Mouse (Mus musculus) forebrain, embryonic 13.5 days (tissue): ENCODE data around the gene Gm49416. TPM values are rescaled to one million over a fixed set of nuclear protein-coding genes. Genes with fewer than 3 reads are reported as not detected.
A peak's percentile ranks its signal among the peaks of the same experiment; 100 is the strongest.

Experiments
- ATAC-seq: fragments of 200-750 bp; cut with Nextera tagmentation; 2 replicates; pipeline ENCODE4 v1.8.0; 2017
- H3K27ac ChIP-seq: fragments of 300-500 bp; sonication (generic); 2 replicates; pipeline ENCODE4 v1.5.1; 2015; ENCODE audit warnings: inconsistent platforms, mild to moderate bottlenecking, moderate library complexity
- H3K27me3 ChIP-seq: fragments of 300-500 bp; sonication (generic); 2 replicates; pipeline ENCODE4 v1.6.1; 2015; ENCODE audit warnings: mild to moderate bottlenecking, inconsistent platforms
- H3K36me3 ChIP-seq: fragments of 300-500 bp; sonication (generic); 2 replicates; pipeline ENCODE4 v1.6.1; 2015; ENCODE audit warnings: mild to moderate bottlenecking, inconsistent platforms; ENCODE audit not compliant: poor library complexity, severe bottlenecking
- H3K4me1 ChIP-seq: fragments of 300-500 bp; sonication (generic); 2 replicates; pipeline ENCODE4 v1.6.1; 2015; ENCODE audit warnings: inconsistent platforms
- H3K4me2 ChIP-seq: fragments of 300-500 bp; sonication (generic); 2 replicates; pipeline ENCODE4 v1.6.1; 2015; ENCODE audit warnings: inconsistent platforms, mild to moderate bottlenecking, moderate library complexity
- H3K4me3 ChIP-seq: fragments of 300-500 bp; sonication (generic); 2 replicates; pipeline ENCODE4 v1.5.1; 2015; ENCODE audit warnings: mild to moderate bottlenecking, inconsistent platforms
- H3K9ac ChIP-seq: fragments of 300-500 bp; sonication (generic); 2 replicates; pipeline ENCODE4 v1.6.1; 2015; ENCODE audit warnings: mild to moderate bottlenecking, inconsistent platforms
- H3K9me3 ChIP-seq: fragments of 300-500 bp; sonication (generic); replicated peaks from 2 replicates; pipeline ENCODE4 v1.6.1; 2016; ENCODE audit warnings: inconsistent platforms
- WGBS: fragments of 180-500 bp; shearing (Covaris S2); methylation state at CpG from one replicate; pipeline ENCODE4 v1.1.7; 2015; 5-methylcytosine and 5-hydroxymethylcytosine counted together
- polyA plus RNA-seq: library from polyadenylated mRNA; unstranded; fragments of >200 nt; fragmentation: Nextera tagmentation; extraction: Ambion mirVana; gene quantifications from 2 replicates; pipeline ENCODE4 v1.2.1, GENCODE M21; 2015

The Gm49416 gene
- polyA plus RNA-seq, 1 experiment from 2014 or later = not detected

DNA sequence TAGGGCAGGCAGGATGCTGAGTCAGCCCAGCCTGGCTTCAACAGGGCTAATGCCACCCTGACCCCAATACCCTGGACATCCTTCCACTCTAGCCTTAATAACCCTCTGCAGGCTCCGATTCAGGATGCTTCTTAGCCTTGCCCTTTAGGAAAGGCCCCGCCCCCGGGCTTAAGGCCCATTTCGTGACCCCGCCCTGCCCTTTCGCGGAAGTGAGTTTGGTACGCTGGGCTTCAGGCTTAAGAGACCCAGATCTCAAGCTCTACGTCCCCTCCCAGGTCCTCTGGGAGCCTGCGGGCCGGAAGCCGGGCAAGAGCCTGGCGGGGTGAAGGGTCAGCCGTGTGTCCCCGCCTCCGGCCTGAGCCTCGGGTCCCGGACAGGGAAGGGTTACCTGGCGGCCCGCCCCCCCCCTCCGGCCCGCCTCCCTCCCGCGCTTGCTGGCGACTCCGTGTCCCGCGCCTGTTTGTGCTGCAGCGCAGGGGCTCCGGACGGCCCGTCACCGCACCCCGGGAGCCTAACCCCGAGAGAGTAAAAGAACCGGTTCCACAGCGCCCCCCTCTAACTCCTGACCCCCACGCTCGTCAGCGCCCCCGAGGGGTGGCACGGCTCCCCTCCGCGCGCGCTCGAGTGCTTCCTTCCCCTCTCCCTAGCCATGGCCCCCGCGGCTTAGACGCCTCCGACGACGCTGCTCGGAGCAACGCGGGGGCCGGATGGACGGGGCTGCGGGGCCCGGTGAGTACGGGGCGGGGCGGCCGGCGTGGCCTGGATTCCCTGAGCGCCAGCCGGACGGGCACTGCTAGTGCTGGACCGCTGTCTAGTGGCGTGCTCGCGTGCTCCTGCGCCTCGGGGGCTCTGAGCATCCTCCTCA is 40.7 kb downstream of the Gm49416 start, which contains the start of the genes Rom1 and Eml3:
Gene Rom1 (minus strand): TSS at position 133 of the 865 bp plus-strand sequence.
Gene Eml3 (plus strand): TSS at position 329 of the 865 bp plus-strand sequence.
- Histone ChIP-seq H3K4me2 (peak within 1 kb of the TSS; percentile 76), H3K9ac (peak within 1 kb of the TSS; percentile 77), H3K27ac (no peak within 1 kb of the TSS; the same call in 1 of the 2 replicates), H3K27me3 (peaks cover 11% of the 10 kb centered on the region), H3K4me3 (peak within 1 kb of the TSS; percentile 56), H3K36me3 (peaks cover 44% of the 10 kb centered on the region), H3K9me3 (no peaks in the 10 kb centered on the region), H3K4me1 (peaks cover 20% of the 10 kb centered on the region)
- peak; percentile 58 for ATAC-seq
- WGBS = under 1% methylated on average over 68 of the region's 74 CpGs

DNA sequence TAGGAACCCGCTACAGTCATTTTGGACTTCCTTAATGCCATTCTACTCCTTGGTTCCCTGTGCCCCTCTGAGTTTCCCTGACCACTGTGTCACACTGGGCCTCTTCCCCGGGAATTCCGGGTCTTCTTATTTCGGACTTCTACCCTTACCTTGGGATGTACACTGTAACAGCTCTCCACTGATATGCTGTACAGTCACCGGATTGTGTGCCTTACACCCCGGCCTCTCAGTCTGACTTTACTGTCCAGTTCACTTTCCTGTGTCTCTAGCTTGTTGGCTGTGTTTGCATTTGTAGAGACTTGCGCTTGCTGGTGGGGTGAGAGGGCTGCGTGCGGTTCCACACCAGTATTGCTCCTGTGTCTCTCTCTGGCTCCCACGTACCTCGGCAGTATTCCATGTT is 41.4 kb downstream of the Gm49416 start:
- Histone ChIP-seq H3K9me3 (no peaks in the 10 kb centered on the region), H3K27ac (no peak overlapping the region), H3K4me2 (peak overlapping the region; percentile 76), H3K27me3 (peaks cover 11% of the 10 kb centered on the region), H3K4me1 (peaks cover 20% of the 10 kb centered on the region), H3K4me3 (peak overlapping the region; percentile 56), H3K36me3 (peaks cover 44% of the 10 kb centered on the region), H3K9ac (peak overlapping the region; percentile 77)
- peak; percentile 23; the same call in 1 of the 2 replicates for ATAC-seq
- WGBS = 19% methylated on average over 11 of the region's 11 CpGs

DNA sequence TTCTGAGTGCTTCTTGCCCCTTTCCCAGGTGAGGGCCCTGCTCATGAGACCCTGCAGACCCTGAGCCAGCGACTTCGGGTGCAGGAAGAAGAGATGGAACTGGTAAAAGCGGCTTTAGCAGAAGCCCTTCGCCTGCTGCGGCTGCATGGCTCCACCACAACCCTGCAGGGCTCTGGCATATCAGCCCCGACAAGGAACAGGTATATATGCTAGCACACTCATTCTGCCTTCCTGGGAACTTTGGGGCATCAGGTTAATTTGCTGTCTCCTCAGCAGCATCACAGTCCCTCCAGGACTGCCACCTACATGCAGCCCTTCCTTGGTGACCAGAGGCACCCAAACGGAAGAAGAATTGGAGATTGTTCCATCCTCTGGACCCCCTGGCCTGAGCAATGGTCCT is 42.0 kb downstream of the Gm49416 start:
- WGBS = 83% methylated on average over 7 of the region's 7 CpGs
- peak overlapping the region; percentile 28; the same call in 1 of the 2 replicates for H3K9ac ChIP-seq

DNA sequence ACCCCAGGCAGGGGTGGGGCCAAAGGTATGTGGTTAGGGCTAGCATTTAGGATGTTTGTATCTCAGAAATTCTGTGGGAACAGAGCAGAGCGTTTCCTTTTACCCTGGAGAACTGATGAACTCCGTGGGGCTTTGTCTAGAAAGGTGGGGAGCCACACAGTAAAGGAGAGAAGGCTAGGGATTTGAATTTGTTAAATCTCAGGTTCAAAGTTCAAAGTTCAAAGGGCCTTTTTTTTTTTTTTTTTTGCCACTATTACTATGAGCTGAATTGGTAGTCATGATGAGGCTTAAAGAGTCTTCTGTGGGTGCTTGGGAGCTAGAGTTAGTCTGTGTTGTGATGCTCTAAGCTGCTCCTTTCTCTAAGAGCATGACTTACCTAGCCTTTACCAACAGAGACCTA is 48.0 kb downstream of the Gm49416 start:
- Histone ChIP-seq H3K9ac (no peak overlapping the region), H3K9me3 (no peaks in the 10 kb centered on the region), H3K4me3 (no peak overlapping the region), H3K4me2 (no peak overlapping the region), H3K27ac (no peak overlapping the region), H3K27me3 (no peaks in the 10 kb centered on the region), H3K36me3 (peaks cover 22% of the 10 kb centered on the region; the same call in 1 of the 2 replicates), H3K4me1 (peaks cover 7% of the 10 kb centered on the region)
- WGBS = 88% methylated on average over 2 of the region's 2 CpGs
- no peak for ATAC-seq

More for the DNA sequence above, 42.0 kb downstream of the Gm49416 start:
- H3K4me2 ChIP-seq = peak overlapping the region; percentile 76
- no peak overlapping the region for H3K27ac ChIP-seq
- peaks cover 20% of the 10 kb centered on the region for H3K4me1 ChIP-seq
- H3K9me3 ChIP-seq = no peaks in the 10 kb centered on the region
- peaks cover 41% of the 10 kb centered on the region for H3K36me3 ChIP-seq
- H3K27me3 ChIP-seq = peaks cover 11% of the 10 kb centered on the region
- ATAC-seq = no peak
- 0 out of 2 replicates have a peak overlapping the region, but pooled peaks have one; percentile 56 for H3K4me3 ChIP-seq

DNA sequence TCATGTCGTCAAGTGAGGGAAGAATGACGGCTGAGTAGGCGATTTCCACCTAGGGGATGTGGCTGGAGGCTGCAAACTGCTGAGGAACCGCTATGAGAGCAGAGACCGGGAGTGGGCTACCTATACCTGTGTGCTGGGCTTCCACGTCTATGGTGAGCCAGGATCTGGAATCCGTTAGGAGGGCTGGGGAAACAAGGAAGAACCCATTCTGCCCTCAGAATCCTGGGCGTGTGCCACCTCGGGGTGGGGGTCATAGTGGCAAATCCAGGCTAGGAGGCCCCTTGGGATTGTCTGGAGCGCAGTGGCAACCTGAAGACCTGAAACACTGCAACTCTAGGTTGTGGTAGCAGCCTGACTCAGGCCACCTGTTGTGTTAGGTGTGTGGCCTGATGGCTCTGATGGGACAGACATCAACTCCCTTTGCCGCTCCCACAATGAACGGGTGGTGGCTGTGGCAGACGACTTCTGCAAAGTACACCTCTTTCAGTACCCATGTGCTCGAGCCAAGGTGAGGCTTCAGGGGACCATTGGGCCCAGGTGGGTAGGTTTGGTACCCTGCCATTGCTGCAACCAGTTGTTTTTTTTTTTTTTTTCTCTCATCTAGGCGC is 51.9 kb downstream of the Gm49416 start:
- Histone ChIP-seq H3K9me3 (no peaks in the 10 kb centered on the region), H3K4me2 (peak overlapping the region; percentile 72), H3K9ac (peak overlapping the region; percentile 99; the same call in 1 of the 2 replicates), H3K36me3 (peaks cover 27% of the 10 kb centered on the region), H3K27me3 (no peaks in the 10 kb centered on the region), H3K27ac (no peak overlapping the region), H3K4me3 (peak overlapping the region; percentile 85; the same call in 1 of the 2 replicates), H3K4me1 (peaks cover 35% of the 10 kb centered on the region)
- WGBS = 82% methylated on average over 15 of the region's 15 CpGs
- no peak; the same call in 1 of the 2 replicates for ATAC-seq

DNA sequence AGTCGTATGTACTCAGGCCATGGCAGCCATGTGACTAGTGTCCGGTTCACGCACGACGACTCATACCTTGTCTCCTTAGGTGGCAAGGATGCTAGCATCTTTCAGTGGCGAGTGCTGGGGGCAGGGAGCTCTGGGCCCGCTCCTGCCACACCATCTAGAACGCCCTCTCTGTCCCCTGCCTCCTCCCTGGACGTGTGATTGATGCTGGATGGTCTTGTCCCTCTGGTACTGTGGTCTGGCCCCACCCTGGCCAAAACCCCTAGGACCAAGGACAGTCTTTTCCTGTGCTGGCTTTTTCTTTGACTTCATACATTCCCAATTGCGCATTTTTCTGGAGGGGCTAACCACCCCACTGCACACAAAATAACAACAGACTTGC is 52.4 kb downstream of the Gm49416 start:
- Histone ChIP-seq H3K4me3 (peak overlapping the region; percentile 85), H3K27me3 (no peaks in the 10 kb centered on the region), H3K4me2 (peak overlapping the region; percentile 72), H3K4me1 (peaks cover 35% of the 10 kb centered on the region), H3K9ac (peak overlapping the region; percentile 99), H3K27ac (peak overlapping the region; percentile 97), H3K36me3 (peaks cover 32% of the 10 kb centered on the region), H3K9me3 (no peaks in the 10 kb centered on the region)
- ATAC-seq = peak; percentile 16; the same call in 1 of the 2 replicates
- WGBS = 32% methylated on average over 10 of the region's 10 CpGs

DNA sequence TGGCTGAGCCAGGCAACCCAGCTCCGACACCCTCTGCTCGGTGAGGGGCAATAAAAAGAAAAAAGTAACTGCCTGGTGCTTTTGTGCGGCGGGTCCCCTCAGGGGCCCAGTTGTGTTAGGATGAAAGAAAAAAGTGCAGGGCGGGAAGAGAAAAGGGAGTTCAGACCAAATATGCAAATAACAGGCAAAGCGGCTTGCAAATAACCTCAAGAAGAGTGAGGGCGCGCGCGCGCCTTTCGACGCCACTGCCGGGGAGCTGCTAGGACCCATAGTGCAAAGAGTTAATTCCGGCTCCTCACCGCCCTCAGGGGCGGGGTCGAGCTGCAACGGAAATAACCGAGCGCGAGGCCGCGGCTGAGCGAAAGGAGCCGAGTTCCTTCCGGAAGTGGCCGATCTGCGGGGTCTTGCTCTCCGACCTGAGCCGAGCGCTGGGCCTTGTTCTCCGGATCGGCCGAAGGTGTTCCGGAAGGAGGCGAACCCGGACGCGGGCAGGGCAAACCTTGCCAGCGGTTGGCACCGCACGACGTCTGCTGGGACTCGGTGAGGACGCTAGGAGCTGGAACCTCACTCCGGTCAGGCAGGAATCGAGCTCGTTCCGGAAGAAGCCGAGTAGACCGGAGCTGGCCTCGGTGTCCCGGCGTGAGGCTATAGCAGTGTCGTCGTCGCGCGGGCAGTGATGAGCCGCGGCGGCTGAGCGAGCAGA is 52.9 kb downstream of the Gm49416 start, which contains the start of gene Mta2:
Gene Mta2 (plus strand): TSS at position 361 of the 703 bp plus-strand sequence.
- peak; percentile 94 for ATAC-seq
- peaks cover 33% of the 10 kb centered on the region for H3K36me3 ChIP-seq
- WGBS = under 1% methylated on average over 64 of the region's 64 CpGs
- peak within 1 kb of the TSS; percentile 99 for H3K9ac ChIP-seq
- peaks cover 35% of the 10 kb centered on the region for H3K4me1 ChIP-seq
- H3K4me3 ChIP-seq = peak within 1 kb of the TSS; percentile 85
- peak within 1 kb of the TSS; percentile 72 for H3K4me2 ChIP-seq
- no peaks in the 10 kb centered on the region for H3K27me3 ChIP-seq
- H3K9me3 ChIP-seq = no peaks in the 10 kb centered on the region
- peak within 1 kb of the TSS; percentile 97 for H3K27ac ChIP-seq

DNA sequence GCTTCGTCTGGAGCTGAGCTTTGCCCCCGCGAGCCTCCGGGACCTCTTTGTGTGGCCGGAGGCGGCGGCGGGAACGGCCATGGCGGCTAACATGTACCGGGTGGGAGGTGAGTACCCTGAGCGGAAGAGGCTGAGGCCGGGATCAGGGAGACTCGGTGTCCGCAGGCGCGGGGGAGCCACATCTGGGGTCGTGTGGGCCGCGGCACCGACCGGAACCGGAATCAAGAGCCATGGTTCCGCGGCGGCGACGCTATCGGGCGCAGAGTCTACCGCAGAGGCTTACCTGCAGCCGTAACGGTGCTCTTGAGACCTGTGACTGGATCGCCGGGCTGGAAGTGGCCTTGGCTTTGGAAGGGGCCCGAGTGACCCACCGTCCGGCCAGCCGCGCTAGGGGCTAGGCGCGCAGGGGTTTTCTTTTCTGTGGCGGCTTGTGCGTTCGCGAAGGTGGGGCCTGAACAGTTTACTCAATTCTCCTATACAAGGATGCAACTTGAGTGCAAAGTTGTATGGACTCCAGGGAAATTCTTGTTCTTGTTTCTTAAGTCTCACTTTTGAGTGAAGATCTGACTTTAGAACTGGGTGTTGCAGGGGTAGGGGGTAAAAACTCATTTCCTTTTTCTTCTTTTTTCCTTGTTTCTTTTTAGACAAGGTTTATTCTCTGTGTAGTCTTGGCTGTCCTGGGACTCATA is 53.7 kb downstream of the Gm49416 start:
- ATAC-seq = peak; percentile 33
- Histone ChIP-seq H3K27ac (peak overlapping the region; percentile 97), H3K36me3 (peaks cover 38% of the 10 kb centered on the region), H3K9ac (peak overlapping the region; percentile 99), H3K4me1 (peaks cover 35% of the 10 kb centered on the region), H3K9me3 (no peaks in the 10 kb centered on the region), H3K4me2 (peak overlapping the region; percentile 72), H3K4me3 (peak overlapping the region; percentile 85), H3K27me3 (no peaks in the 10 kb centered on the region)
- WGBS = under 1% methylated on average over 45 of the region's 46 CpGs

DNA sequence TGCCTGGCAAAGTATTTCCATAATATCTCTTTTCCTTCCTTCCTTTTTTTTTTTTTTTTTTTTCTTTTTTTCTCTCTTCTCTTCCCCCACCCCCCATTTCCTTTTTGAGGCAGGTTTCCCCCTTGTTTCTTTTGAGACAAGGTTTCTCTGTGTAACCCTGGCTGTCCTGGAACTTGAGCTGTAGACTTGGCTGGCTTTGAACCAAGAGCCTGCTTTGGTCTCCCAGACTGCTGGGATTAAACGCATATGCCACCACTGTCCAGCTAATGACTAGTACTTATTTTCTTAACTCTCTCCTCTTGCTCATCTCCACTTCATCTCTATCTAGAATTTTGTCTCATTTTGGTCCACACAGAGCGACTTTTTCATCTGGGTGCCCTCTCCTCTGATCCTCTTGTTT is 54.3 kb downstream of the Gm49416 start:
- H3K4me3 ChIP-seq = peak overlapping the region; percentile 85
- peaks cover 35% of the 10 kb centered on the region for H3K4me1 ChIP-seq
- H3K9me3 ChIP-seq = no peaks in the 10 kb centered on the region
- WGBS = 69% methylated on average over 2 of the region's 2 CpGs
- H3K36me3 ChIP-seq = peaks cover 41% of the 10 kb centered on the region
- H3K9ac ChIP-seq = peak overlapping the region; percentile 99
- H3K4me2 ChIP-seq = peak overlapping the region; percentile 72
- no peaks in the 10 kb centered on the region for H3K27me3 ChIP-seq
- ATAC-seq = no peak
- H3K27ac ChIP-seq = 0 out of 2 replicates have a peak overlapping the region, but pooled peaks have one; percentile 19

DNA sequence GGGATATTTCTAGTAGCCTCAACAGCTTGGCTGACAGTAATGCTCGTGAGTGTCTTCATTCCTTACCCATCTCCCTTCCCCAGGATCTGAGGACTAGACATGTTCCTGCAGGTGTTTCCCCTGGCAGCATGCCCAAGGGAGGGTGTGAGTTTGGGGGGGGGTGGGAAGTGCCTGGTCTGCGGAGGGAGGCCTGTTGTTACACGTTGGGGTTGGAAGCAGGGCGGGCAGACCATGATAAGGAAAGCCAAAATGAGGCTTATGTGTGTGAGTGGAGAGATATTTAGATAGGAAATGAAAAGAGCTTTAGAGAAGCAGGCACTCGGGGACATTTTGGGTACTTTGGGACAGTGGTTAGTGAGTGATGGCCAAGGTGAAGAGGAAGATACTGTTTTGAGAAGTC is 55.3 kb downstream of the Gm49416 start:
- WGBS = 65% methylated on average over 5 of the region's 5 CpGs
- no peak for ATAC-seq
- Histone ChIP-seq H3K27ac (peak overlapping the region; percentile 25), H3K4me2 (peak overlapping the region; percentile 72), H3K36me3 (peaks cover 51% of the 10 kb centered on the region), H3K9me3 (no peaks in the 10 kb centered on the region), H3K4me1 (peaks cover 35% of the 10 kb centered on the region), H3K4me3 (peak overlapping the region; percentile 85), H3K27me3 (no peaks in the 10 kb centered on the region), H3K9ac (peak overlapping the region; percentile 99)

DNA sequence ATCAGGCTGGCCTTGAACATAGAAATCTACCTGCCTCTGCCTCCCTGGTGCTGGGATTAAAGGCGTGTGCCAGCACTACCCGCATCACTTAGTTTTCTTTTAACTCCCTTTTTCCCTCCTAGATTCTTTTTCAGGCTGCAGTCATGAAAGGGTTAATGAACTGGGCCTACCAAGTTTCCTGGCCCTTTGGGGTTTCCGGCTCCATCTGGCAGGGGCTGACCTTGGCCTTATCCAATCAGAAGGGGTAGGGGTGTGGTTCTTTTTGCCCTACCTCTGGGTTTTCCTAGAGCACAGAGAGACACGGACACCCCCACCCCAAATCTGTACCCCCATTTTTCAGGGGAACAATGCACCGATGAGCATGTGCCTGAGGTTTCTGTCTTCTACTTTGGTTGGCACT is 56.0 kb downstream of the Gm49416 start:
- peak overlapping the region; percentile 27; the same call in 1 of the 2 replicates for H3K9ac ChIP-seq
- no peaks in the 10 kb centered on the region for H3K9me3 ChIP-seq
- 36% methylated on average over 5 of the region's 5 CpGs for WGBS
- H3K4me2 ChIP-seq = peak overlapping the region; percentile 44
- H3K4me3 ChIP-seq = peak overlapping the region; percentile 21
- peaks cover 58% of the 10 kb centered on the region for H3K36me3 ChIP-seq
- no peaks in the 10 kb centered on the region for H3K27me3 ChIP-seq
- peak overlapping the region; percentile 11; the same call in 1 of the 2 replicates for H3K27ac ChIP-seq
- ATAC-seq = no peak
- H3K4me1 ChIP-seq = peaks cover 35% of the 10 kb centered on the region
